Mouse (Mus musculus): ENCODE results near the gene Nudc. TPM values are rescaled to one million over a fixed set of nuclear protein-coding genes. Genes with fewer than 3 reads are reported as not detected.
A peak's percentile ranks its signal among the peaks of the same experiment; 100 is the strongest.
"Not testable (repeated sequence)": the region's sequence is repeated elsewhere in the genome, so short reads cannot be mapped to it uniquely, and the experiment has no call there.

The Nudc gene
- polyA plus RNA-seq, 1 experiment = 28.6 TPM

- Histone ChIP-seq H3K4me3 (ENCODE audit: extremely low read depth, insufficient read depth, insufficient read length) (no peak overlapping the region), H3K36me3 (ENCODE audit: control insufficient read depth, insufficient read depth, low read length) (no peaks in the 10 kb centered on the region), H3K27me3 (ENCODE audit: control insufficient read depth, insufficient read depth, low read length) (no peaks in the 10 kb centered on the region), H3K27ac (ENCODE audit: insufficient read depth, low read length) (no peak overlapping the region), H3K4me1 (ENCODE audit: control insufficient read depth, insufficient read depth, insufficient read length) (no peaks in the 10 kb centered on the region)
- 12% methylated on average over 8 of the region's 8 CpGs for WGBS
- DNase-seq (ENCODE audit: low read depth in 1 of 2, low spot score in 2 of 2) = peak; percentile 38 to 52
- TF ChIP-seq CTCF (IDR thresholded peaks at IDR 0.05; ENCODE audit: extremely low read depth, insufficient read depth, insufficient read length, insufficient replicate concordance) (peak; percentile 84; the same call in 1 of the 2 replicates), POLR2A (IDR thresholded peaks at IDR 0.05; ENCODE audit: low read depth, low read length) (no peak)
These were observed 32.8 kb downstream of the Nudc start for GRCm38 (mm10) chr4:133512972-133513371.

- WGBS = 66% methylated on average over 5 of the region's 5 CpGs
- not testable (repeated sequence) for H3K27ac ChIP-seq (ENCODE audit: insufficient read depth, low read length); H3K4me1 ChIP-seq (ENCODE audit: control insufficient read depth, insufficient read depth, insufficient read length); H3K4me3 ChIP-seq (ENCODE audit: extremely low read depth, insufficient read depth, insufficient read length); H3K36me3 ChIP-seq (ENCODE audit: control insufficient read depth, insufficient read depth, low read length); DNase-seq (ENCODE audit: low read depth in 1 of 2, low spot score in 2 of 2); H3K27me3 ChIP-seq (ENCODE audit: control insufficient read depth, insufficient read depth, low read length)
These were observed 33.3 kb downstream of the Nudc start for GRCm38 (mm10) chr4:133512511-133512910.

- H3K36me3 ChIP-seq (ENCODE audit: control insufficient read depth, insufficient read depth, low read length) = no peaks in the 10 kb centered on the region
- no peak for DNase-seq (ENCODE audit: low read depth in 1 of 2, low spot score in 2 of 2)
- TF ChIP-seq POLR2A (IDR thresholded peaks at IDR 0.05; ENCODE audit: low read depth, low read length) = no peak
- no peak for TF ChIP-seq CTCF (IDR thresholded peaks at IDR 0.05; ENCODE audit: extremely low read depth, insufficient read depth, insufficient read length, insufficient replicate concordance)
- WGBS = 81% methylated on average over 5 of the region's 5 CpGs
- no peaks in the 10 kb centered on the region for H3K27me3 ChIP-seq (ENCODE audit: control insufficient read depth, insufficient read depth, low read length)
- no peak overlapping the region for H3K27ac ChIP-seq (ENCODE audit: insufficient read depth, low read length)
- H3K4me3 ChIP-seq (ENCODE audit: extremely low read depth, insufficient read depth, insufficient read length) = no peak overlapping the region
- H3K4me1 ChIP-seq (ENCODE audit: control insufficient read depth, insufficient read depth, insufficient read length) = no peaks in the 10 kb centered on the region
These were observed 34.7 kb downstream of the Nudc start for GRCm38 (mm10) chr4:133511050-133511449.

GRCm38 (mm10) chr4:133508990-133509389 lies 36.8 kb downstream of the Nudc start:
- Histone ChIP-seq H3K27ac (ENCODE audit: insufficient read depth, low read length) (no peak overlapping the region), H3K4me1 (ENCODE audit: control insufficient read depth, insufficient read depth, insufficient read length) (no peaks in the 10 kb centered on the region), H3K4me3 (ENCODE audit: extremely low read depth, insufficient read depth, insufficient read length) (no peak overlapping the region), H3K36me3 (ENCODE audit: control insufficient read depth, insufficient read depth, low read length) (no peaks in the 10 kb centered on the region), H3K27me3 (ENCODE audit: control insufficient read depth, insufficient read depth, low read length) (no peaks in the 10 kb centered on the region)
- TF ChIP-seq POLR2A (IDR thresholded peaks at IDR 0.05; ENCODE audit: low read depth, low read length) (no peak), CTCF (IDR thresholded peaks at IDR 0.05; ENCODE audit: extremely low read depth, insufficient read depth, insufficient read length, insufficient replicate concordance) (no peak)
- 90% methylated on average over 7 of the region's 7 CpGs for WGBS
- DNase-seq (ENCODE audit: low read depth in 1 of 2, low spot score in 2 of 2) = no peak

GRCm38 (mm10) chr4:133506573-133506972 lies 39.2 kb downstream of the Nudc start:
- Histone ChIP-seq H3K4me3 (ENCODE audit: extremely low read depth, insufficient read depth, insufficient read length) (no peak overlapping the region), H3K36me3 (ENCODE audit: control insufficient read depth, insufficient read depth, low read length) (no peaks in the 10 kb centered on the region), H3K4me1 (ENCODE audit: control insufficient read depth, insufficient read depth, insufficient read length) (no peaks in the 10 kb centered on the region), H3K27me3 (ENCODE audit: control insufficient read depth, insufficient read depth, low read length) (no peaks in the 10 kb centered on the region), H3K27ac (ENCODE audit: insufficient read depth, low read length) (peak overlapping the region; percentile 39; the same call in 1 of the 2 replicates)
- no peak for DNase-seq (ENCODE audit: low read depth in 1 of 2, low spot score in 2 of 2)
- TF ChIP-seq CTCF (IDR thresholded peaks at IDR 0.05; ENCODE audit: extremely low read depth, insufficient read depth, insufficient read length, insufficient replicate concordance) (no peak), POLR2A (IDR thresholded peaks at IDR 0.05; ENCODE audit: low read depth, low read length) (no peak)
- 17% methylated on average over 5 of the region's 5 CpGs for WGBS

GRCm38 (mm10) chr4:133504755-133505485 lies 40.9 kb downstream of the Nudc start:
- DNase-seq (ENCODE audit: low read depth in 1 of 2, low spot score in 2 of 2) = no peak
- no peak overlapping the region for H3K4me3 ChIP-seq (ENCODE audit: extremely low read depth, insufficient read depth, insufficient read length)
- 73% methylated on average over 9 of the region's 9 CpGs for WGBS
- H3K36me3 ChIP-seq (ENCODE audit: control insufficient read depth, insufficient read depth, low read length) = no peaks in the 10 kb centered on the region
- TF ChIP-seq POLR2A (IDR thresholded peaks at IDR 0.05; ENCODE audit: low read depth, low read length) (no peak), CTCF (IDR thresholded peaks at IDR 0.05; ENCODE audit: extremely low read depth, insufficient read depth, insufficient read length, insufficient replicate concordance) (no peak)
- H3K4me1 ChIP-seq (ENCODE audit: control insufficient read depth, insufficient read depth, insufficient read length) = no peaks in the 10 kb centered on the region
- no peak overlapping the region for H3K27ac ChIP-seq (ENCODE audit: insufficient read depth, low read length)
- H3K27me3 ChIP-seq (ENCODE audit: control insufficient read depth, insufficient read depth, low read length) = no peaks in the 10 kb centered on the region

GRCm38 (mm10) chr4:133504300-133504699 lies 41.5 kb downstream of the Nudc start:
- Histone ChIP-seq H3K27me3 (ENCODE audit: control insufficient read depth, insufficient read depth, low read length) (no peaks in the 10 kb centered on the region), H3K36me3 (ENCODE audit: control insufficient read depth, insufficient read depth, low read length) (no peaks in the 10 kb centered on the region), H3K27ac (ENCODE audit: insufficient read depth, low read length) (no peak overlapping the region), H3K4me3 (ENCODE audit: extremely low read depth, insufficient read depth, insufficient read length) (no peak overlapping the region), H3K4me1 (ENCODE audit: control insufficient read depth, insufficient read depth, insufficient read length) (no peaks in the 10 kb centered on the region)
- TF ChIP-seq CTCF (IDR thresholded peaks at IDR 0.05; ENCODE audit: extremely low read depth, insufficient read depth, insufficient read length, insufficient replicate concordance) (no peak), POLR2A (IDR thresholded peaks at IDR 0.05; ENCODE audit: low read depth, low read length) (no peak)
- no peak for DNase-seq (ENCODE audit: low read depth in 1 of 2, low spot score in 2 of 2)
- WGBS = 56% methylated on average over 5 of the region's 5 CpGs
